Mouse (Mus musculus): ENCODE results near the gene D17Wsu92e. TPM values are rescaled to one million over a fixed set of nuclear protein-coding genes. Genes with fewer than 3 reads are reported as not detected.
A peak's percentile ranks its signal among the peaks of the same experiment; 100 is the strongest.

D17Wsu92e gene
- 100 to 1,000 TPM; 182 to 201 TPM for total RNA-seq (2021)
- long read RNA-seq, experiment 1, transcript D17Wsu92e-203 (5 exons, 3,892 nt) = major isoform, 90 of 195 reads
- long read RNA-seq, experiment 1, transcript D17Wsu92e-206 (4 exons, 1,348 nt) = minor isoform, 5 of 195 reads
- long read RNA-seq, experiment 1, transcript D17Wsu92e-202 (5 exons, 3,573 nt) = minor isoform, 31 of 195 reads
- long read RNA-seq, experiment 1, partial matches to known transcripts = 11 of 195 reads
- long read RNA-seq, experiment 1, other reads (novel, unspliced or antisense) = 57 of 195 reads
- long read RNA-seq, experiment 2, transcript D17Wsu92e-203 (5 exons, 3,892 nt) = major isoform, 79 of 223 reads
- long read RNA-seq, experiment 2, transcript D17Wsu92e-202 (5 exons, 3,573 nt) = minor isoform, 30 of 223 reads
- long read RNA-seq, experiment 2, transcript D17Wsu92e-206 (4 exons, 1,348 nt) = minor isoform, 9 of 223 reads
- long read RNA-seq, experiment 2, partial matches to known transcripts = 96 of 223 reads
- long read RNA-seq, experiment 2, other reads (novel, unspliced or antisense) = 9 of 223 reads

GRCm38 (mm10) chr17:27820568-27821406 is at the start of gene D17Wsu92e:
TSS of gene D17Wsu92e (minus strand) at chr17:27820648.
- peak within 1 kb of the TSS; percentile 95 for H3K27ac ChIP-seq
- DNase-seq = peak; percentile 99
- intact Hi-C loops (cut with DNase I) = loop anchor here (1.0 kb wide), 1 partner anchor 19 kb away; no protein-coding TSS in a partner anchor
- no peak for TF ChIP-seq CTCF (IDR thresholded peaks at IDR 0.05)
- H3K4me3 ChIP-seq = peak within 1 kb of the TSS; percentile 99

GRCm38 (mm10) chr17:27866737-27867136 is 46.3 kb upstream of the D17Wsu92e start:
- H3K4me3 ChIP-seq = no peak overlapping the region
- no peak for TF ChIP-seq CTCF (IDR thresholded peaks at IDR 0.05)
- DNase-seq = no peak
- intact Hi-C loops (cut with DNase I) = no loop called here
- no peak overlapping the region for H3K27ac ChIP-seq

GRCm38 (mm10) chr17:27865461-27865860 is 45.0 kb upstream of the D17Wsu92e start:
- Histone ChIP-seq H3K4me3 (no peak overlapping the region), H3K27ac (no peak overlapping the region)
- no peak for DNase-seq
- TF ChIP-seq CTCF (IDR thresholded peaks at IDR 0.05) = 0 out of 2 replicates have a peak, but pooled peaks have one; percentile 1
- intact Hi-C loops (cut with DNase I) = no loop called here

GRCm38 (mm10) chr17:27859131-27859530 is 38.7 kb upstream of the D17Wsu92e start:
- Histone ChIP-seq H3K4me3 (no peak overlapping the region), H3K27ac (peak overlapping the region; percentile 1; the same call in 1 of the 2 replicates)
- no peak for TF ChIP-seq CTCF (IDR thresholded peaks at IDR 0.05)
- no peak for DNase-seq
- intact Hi-C loops (cut with DNase I) = loop anchor here (2.0 to 5.0 kb wide), 2 partner anchors 48 to 113 kb away; no protein-coding TSS in a partner anchor

- peak overlapping the region; percentile 96 for H3K27ac ChIP-seq
Observed at GRCm38 (mm10) chr17:27857649-27858475, 37.4 kb upstream of the D17Wsu92e start.

GRCm38 (mm10) chr17:27856798-27857648 is 36.6 kb upstream of the D17Wsu92e start:
- Histone ChIP-seq H3K27ac (peak overlapping the region; percentile 96), H3K4me3 (peak overlapping the region; percentile 80)
- peak; percentile 76 for DNase-seq
- intact Hi-C loops (cut with DNase I) = loop anchor here (5.0 kb wide), 1 partner anchor 115 kb away; no protein-coding TSS in a partner anchor
- no peak; the same call in 1 of the 2 replicates for TF ChIP-seq CTCF (IDR thresholded peaks at IDR 0.05)

More at GRCm38 (mm10) chr17:27857649-27858475, 37.4 kb upstream of the D17Wsu92e start:
- H3K4me3 ChIP-seq = peak overlapping the region; percentile 80
- TF ChIP-seq CTCF (IDR thresholded peaks at IDR 0.05) = no peak
- DNase-seq = no peak
- intact Hi-C loops (cut with DNase I) = loop anchor here (2.0 to 5.0 kb wide), 2 partner anchors 49 to 114 kb away; no protein-coding TSS in a partner anchor

- intact Hi-C loops (cut with DNase I) = loop anchor here (5.0 kb wide), 1 partner anchor 116 kb away; no protein-coding TSS in a partner anchor
- TF ChIP-seq CTCF (IDR thresholded peaks at IDR 0.05) = 0 out of 2 replicates have a peak, but pooled peaks have one; percentile 17
- H3K27ac ChIP-seq = peak within 1 kb of the TSS; percentile 96
- H3K4me3 ChIP-seq = peak within 1 kb of the TSS; percentile 80
- peak; percentile 91 for DNase-seq
Observed at GRCm38 (mm10) chr17:27856265-27856797, 35.9 kb upstream of the D17Wsu92e start, which contains the start of gene Uhrf1bp1. TSS of gene Uhrf1bp1 (plus strand) at chr17:27856441.

- peak; percentile 61 for DNase-seq
- H3K27ac ChIP-seq = peak overlapping the region; percentile 86
- intact Hi-C loops (cut with DNase I) = no loop called here
- no peak for TF ChIP-seq CTCF (IDR thresholded peaks at IDR 0.05)
- H3K4me3 ChIP-seq = peak overlapping the region; percentile 46
Observed at GRCm38 (mm10) chr17:27851076-27851475, 30.6 kb upstream of the D17Wsu92e start.

GRCm38 (mm10) chr17:27848351-27848750 is 27.9 kb upstream of the D17Wsu92e start:
- no peak for TF ChIP-seq CTCF (IDR thresholded peaks at IDR 0.05)
- Histone ChIP-seq H3K27ac (no peak overlapping the region), H3K4me3 (no peak overlapping the region)
- DNase-seq = no peak
- intact Hi-C loops (cut with DNase I) = no loop called here
